ENCODE assay signal across 12 mouse cellular contexts in genomic region chr15:61888569-61889326, GRCm38 (mm10).
A peak's percentile ranks its signal among the peaks of the same experiment; 100 is the strongest.
DNase-seq lines count a peak whose midpoint lies in the region; ATAC-seq lines count a peak whose summit lies in the region.
"Had no signal": no experiment of that assay in that cellular context is flagged by ENCODE, and none has a peak within 500 bp of the region (broad histone marks: within the 10 kb centered on the region; RNA-seq: fewer than 3 reads in every experiment).

No protein-coding gene starts in this region.

- no peak overlapping the region for H3K9ac ChIP-seq in forebrain, embryonic 15.5 days (replicated peaks)
- H3K9ac ChIP-seq in forebrain, embryonic 11.5 days (ENCODE audit: low read length): no peak overlapping the region

- ATAC-seq in forebrain, embryonic 15.5 days (replicated peaks): peak; percentile 77
- ATAC-seq in forebrain, embryonic 11.5 days (replicated peaks; ENCODE audit: low FRiP score): no peak
- ATAC-seq: activated CD4-positive, CD25-positive, alpha-beta regulatory T cell, adult 4 months; lung, postnatal 0 days had no signal

- no peak overlapping the region for H3K4me2 ChIP-seq in forebrain, embryonic 15.5 days (replicated peaks)
- no peak overlapping the region for H3K4me2 ChIP-seq in forebrain, embryonic 11.5 days (ENCODE audit: low read depth, low read length, severe bottlenecking)
- H3K4me2 ChIP-seq: heart, embryonic 11.5 days had no signal

- peaks cover 6% of the 10 kb centered on the region for H3K4me1 ChIP-seq in forebrain, embryonic 15.5 days
- H3K4me1 ChIP-seq in forebrain, embryonic 11.5 days (replicated peaks; ENCODE audit: control insufficient read depth, insufficient read depth, low read length): no peaks in the 10 kb centered on the region

- no peak overlapping the region for H3K27ac ChIP-seq in forebrain, embryonic 15.5 days (replicated peaks)
- H3K27ac ChIP-seq in forebrain, embryonic 11.5 days (ENCODE audit: low read depth, low read length): no peak overlapping the region

- no peak for DNase-seq in forebrain, embryonic 11.5 days (ENCODE audit: low spot score)
- peak; percentile 89 for DNase-seq in brain, adult 2 months (ENCODE audit: low read depth, low spot score)
- DNase-seq in cerebellum, postnatal 10 days: peak; percentile 86 to 88
- DNase-seq in layer of hippocampus, adult 9-10 months (ENCODE audit: low spot score): peak; percentile 24
- DNase-seq in urinary bladder, postnatal 14 days (ENCODE audit: low spot score): no peak
- no peak for DNase-seq in thymus, postnatal 0 days (ENCODE audit: low spot score)
- DNase-seq in thymus, postnatal 36 days: no peak

- H3K36me3 ChIP-seq in forebrain, embryonic 15.5 days: no peaks in the 10 kb centered on the region
- no peaks in the 10 kb centered on the region for H3K36me3 ChIP-seq in forebrain, embryonic 11.5 days (ENCODE audit: control insufficient read depth, insufficient read depth, low read length)
- H3K36me3 ChIP-seq: G1E had no signal

- no peaks in the 10 kb centered on the region for H3K9me3 ChIP-seq in forebrain, embryonic 15.5 days
- no peaks in the 10 kb centered on the region for H3K9me3 ChIP-seq in forebrain, embryonic 11.5 days (ENCODE audit: control insufficient read depth, low read length)
- H3K9me3 ChIP-seq: G1E had no signal

- no peak overlapping the region for H3K4me3 ChIP-seq in forebrain, embryonic 15.5 days
- H3K4me3 ChIP-seq in forebrain, embryonic 11.5 days (ENCODE audit: low read depth, low read length): no peak overlapping the region

- 45% methylated on average over 10 of the region's 10 CpGs for WGBS in forebrain, embryonic 15.5 days
- 67% methylated on average over 10 of the region's 10 CpGs for WGBS in forebrain, embryonic 11.5 days

- no peaks in the 10 kb centered on the region for H3K27me3 ChIP-seq in forebrain, embryonic 15.5 days
- H3K27me3 ChIP-seq in forebrain, embryonic 11.5 days (ENCODE audit: control insufficient read depth, insufficient read depth, low read length): no peaks in the 10 kb centered on the region

Comparison
In these comparisons a context has a peak if more than half of its experiments do, and no peak if none do; other contexts are left out.
1. DNase-seq: peak in brain, adult 2 months (single experiment), cerebellum, postnatal 10 days (2 of 2) and layer of hippocampus, adult 9-10 months (single experiment); none in forebrain, embryonic 11.5 days (single experiment), urinary bladder, postnatal 14 days (single experiment), thymus, postnatal 0 days (single experiment) and thymus, postnatal 36 days (0 of 2).